Mouse (Mus musculus) lung, adult 2 months (tissue): ENCODE data around the gene B3gat3. TPM values are rescaled to one million over a fixed set of nuclear protein-coding genes. Genes with fewer than 3 reads are reported as not detected.

ENCODE experiments used
- DNase-seq: peaks from one replicate; pipeline ENCODE4 v3.0.0; 2022
- H3K4me1 ChIP-seq: fragments of 200-500 bp; 2 replicates; pipeline ENCODE4 v1.6.1; 2011; ENCODE audit warnings: low read length; ENCODE audit not compliant: control insufficient read depth, insufficient read depth
- H3K4me3 ChIP-seq: fragments of 200-500 bp; replicated peaks from 2 replicates; pipeline ENCODE3; 2011; ENCODE audit warnings: low read depth, mild to moderate bottlenecking, control low read depth, low read length; ENCODE audit errors: extremely low read depth
- CTCF ChIP-seq: fragments of 200-500 bp; IDR thresholded peaks from 2 replicates; pipeline ENCODE4 v1.5.1; 2011; ENCODE audit warnings: mild to moderate bottlenecking, low read length, control low read depth; ENCODE audit not compliant: insufficient read depth
- POLR2A ChIP-seq: fragments of 200-500 bp; IDR thresholded peaks from 2 replicates; pipeline ENCODE4 v1.6.1; 2011; ENCODE audit warnings: low read depth, mild to moderate bottlenecking, control low read depth, low read length, borderline replicate concordance; ENCODE audit errors: extremely low read depth
- WGBS: fragments of 180-500 bp; shearing (Covaris S2); methylation state at CpG from one replicate; pipeline ENCODE4 v1.1.7; 2018; 5-methylcytosine and 5-hydroxymethylcytosine counted together
- polyA plus RNA-seq: library from polyadenylated mRNA; depleted of rRNA; stranded (reverse); fragments of >200 nt; gene quantifications from 2 replicates; pipeline ENCODE4 v1.2.3, GENCODE M21; 2012

The B3gat3 gene
- polyA plus RNA-seq, 1 experiment, result 92.3 TPM

DNA sequence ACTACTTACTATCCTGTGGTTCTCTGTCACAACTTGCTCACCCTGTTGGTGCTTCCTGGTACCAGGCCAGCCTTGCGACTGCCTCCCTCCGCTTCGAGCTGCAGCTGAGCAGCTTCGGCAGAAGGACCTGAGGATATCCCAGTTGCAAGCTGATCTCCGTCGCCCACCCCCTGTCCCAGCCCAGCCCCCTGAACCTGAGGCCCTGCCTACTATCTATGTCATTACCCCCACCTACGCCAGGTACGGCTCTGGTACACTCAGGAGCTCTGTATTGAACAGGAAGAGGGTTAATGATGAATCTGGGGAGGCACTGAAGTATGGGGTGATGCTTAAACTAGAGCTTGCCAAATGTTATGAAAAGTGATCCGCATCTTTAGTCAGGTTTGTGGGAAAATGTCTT is 1.6 kb downstream of the B3gat3 start:
- Histone ChIP-seq H3K4me1 (peaks cover 5% of the 10 kb centered on the region), H3K4me3 (no peak overlapping the region)
- WGBS, result 70% methylated on average over 9 of the region's 9 CpGs
- no peak for DNase-seq
- TF ChIP-seq CTCF, result no peak
- TF ChIP-seq POLR2A, result no peak

DNA sequence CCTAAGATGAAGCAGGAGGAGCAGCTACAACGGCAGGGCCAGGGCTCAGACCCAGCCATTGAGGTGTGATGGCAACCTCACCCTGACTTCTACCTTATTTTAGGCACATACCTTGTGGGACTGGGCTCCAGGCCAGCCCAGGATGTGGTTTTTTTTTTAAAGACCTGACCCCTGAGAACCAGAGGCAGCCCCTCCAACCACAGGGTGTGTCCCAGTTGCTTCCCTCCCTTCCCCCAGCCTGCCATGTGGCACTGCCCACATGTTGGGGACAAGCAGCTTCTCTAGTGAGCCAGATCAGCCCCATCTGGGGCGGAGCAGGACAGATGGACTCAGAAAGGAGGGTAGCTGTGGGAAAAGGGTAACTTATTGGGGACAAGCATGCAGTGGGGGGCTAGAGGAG is 6.6 kb downstream of the B3gat3 start:
- no peak for TF ChIP-seq POLR2A
- no peak for TF ChIP-seq CTCF
- Histone ChIP-seq H3K4me3 (no peak overlapping the region), H3K4me1 (peaks cover 9% of the 10 kb centered on the region)
- 80% methylated on average over 2 of the region's 2 CpGs for whole genome bisulfite sequencing
- DNase-seq, result no peak

DNA sequence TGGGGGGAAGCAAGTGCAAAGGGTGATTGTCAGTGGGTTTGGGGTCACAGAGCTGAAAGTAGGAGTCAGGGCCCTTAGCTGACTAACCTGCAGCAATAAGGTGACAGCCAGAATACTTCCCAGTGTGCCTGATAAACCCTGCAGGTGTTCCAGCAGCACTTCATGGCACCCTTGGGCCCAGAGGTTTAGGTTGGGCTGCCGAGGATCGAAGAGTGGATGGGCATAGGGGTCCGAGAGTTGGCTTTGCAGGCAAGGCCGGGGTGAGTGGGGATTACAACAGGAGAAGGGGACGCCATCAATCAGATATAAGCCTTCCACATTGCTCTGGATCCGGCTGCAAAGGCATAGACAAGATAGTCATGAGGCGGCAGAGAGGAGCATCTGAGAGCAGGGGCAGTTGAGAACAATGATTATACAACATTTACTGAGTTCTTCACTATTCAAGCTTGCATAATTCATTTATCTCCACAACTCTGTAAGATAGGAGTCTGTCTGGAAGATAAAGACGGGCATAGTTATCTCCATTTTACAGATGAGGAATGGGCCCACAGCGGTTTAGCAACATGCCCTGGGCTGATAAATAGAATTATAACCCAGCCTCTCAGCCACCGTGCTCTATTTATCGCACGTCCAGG is 7.8 kb downstream of the B3gat3 start:
- DNase-seq, result no peak
- peaks cover 9% of the 10 kb centered on the region for H3K4me1 ChIP-seq
- no peak for TF ChIP-seq CTCF
- no peak for TF ChIP-seq POLR2A
- 89% methylated on average over 12 of the region's 12 CpGs for WGBS
- H3K4me3 ChIP-seq, result no peak overlapping the region

DNA sequence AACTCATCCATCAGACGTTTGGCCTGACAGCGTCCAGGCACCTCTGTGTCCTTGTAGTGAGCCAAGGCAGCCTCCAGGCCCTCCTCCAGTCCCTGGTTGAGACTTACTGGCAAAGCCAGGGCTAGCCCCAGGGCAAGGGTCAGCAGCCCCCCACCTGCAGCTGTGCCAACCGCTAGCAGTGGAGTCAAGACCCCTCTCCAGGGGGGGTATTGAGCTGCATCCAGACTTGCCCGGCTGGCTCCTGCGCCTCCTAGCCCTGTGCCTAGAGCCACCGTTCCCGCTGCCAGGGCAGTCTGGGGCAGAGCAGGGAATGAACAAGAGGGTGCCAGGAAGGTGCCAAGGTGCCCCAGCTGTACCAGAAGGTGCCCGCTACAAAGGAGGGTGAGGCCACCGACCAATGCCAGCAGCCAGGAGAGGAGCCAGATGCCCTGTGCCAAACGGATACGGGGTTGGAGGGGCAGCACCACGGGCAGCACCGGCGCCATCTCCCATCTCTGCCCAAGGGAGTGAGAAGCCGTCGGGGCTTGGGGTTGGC is 8.6 kb downstream of the B3gat3 start:
- DNase-seq, result no peak
- Histone ChIP-seq H3K4me3 (peak overlapping the region; percentile 68), H3K4me1 (peaks cover 9% of the 10 kb centered on the region)
- TF ChIP-seq CTCF (no peak), POLR2A (no peak)
- WGBS, result 26% methylated on average over 16 of the region's 16 CpGs

- peak; percentile 92 for DNase-seq
- WGBS, result 1% methylated on average over 73 of the region's 74 CpGs
- no peak for TF ChIP-seq CTCF
- 0 out of 2 replicates have a peak, but pooled peaks have one; percentile 37 for TF ChIP-seq POLR2A
- peak within 1 kb of the TSS; percentile 68 for H3K4me3 ChIP-seq
- H3K4me1 ChIP-seq, result peaks cover 9% of the 10 kb centered on the region
Measured at GRCm38 (mm10) chr19:8929224-8930088, 9.3 kb downstream of the B3gat3 start, which contains the start of the genes Rom1 and Eml3. Gene Rom1, minus strand, starts transcription at chr19:8929356. Gene Eml3, plus strand, starts transcription at chr19:8929552.

DNA sequence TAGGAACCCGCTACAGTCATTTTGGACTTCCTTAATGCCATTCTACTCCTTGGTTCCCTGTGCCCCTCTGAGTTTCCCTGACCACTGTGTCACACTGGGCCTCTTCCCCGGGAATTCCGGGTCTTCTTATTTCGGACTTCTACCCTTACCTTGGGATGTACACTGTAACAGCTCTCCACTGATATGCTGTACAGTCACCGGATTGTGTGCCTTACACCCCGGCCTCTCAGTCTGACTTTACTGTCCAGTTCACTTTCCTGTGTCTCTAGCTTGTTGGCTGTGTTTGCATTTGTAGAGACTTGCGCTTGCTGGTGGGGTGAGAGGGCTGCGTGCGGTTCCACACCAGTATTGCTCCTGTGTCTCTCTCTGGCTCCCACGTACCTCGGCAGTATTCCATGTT is 9.9 kb downstream of the B3gat3 start:
- no peak for DNase-seq

DNA sequence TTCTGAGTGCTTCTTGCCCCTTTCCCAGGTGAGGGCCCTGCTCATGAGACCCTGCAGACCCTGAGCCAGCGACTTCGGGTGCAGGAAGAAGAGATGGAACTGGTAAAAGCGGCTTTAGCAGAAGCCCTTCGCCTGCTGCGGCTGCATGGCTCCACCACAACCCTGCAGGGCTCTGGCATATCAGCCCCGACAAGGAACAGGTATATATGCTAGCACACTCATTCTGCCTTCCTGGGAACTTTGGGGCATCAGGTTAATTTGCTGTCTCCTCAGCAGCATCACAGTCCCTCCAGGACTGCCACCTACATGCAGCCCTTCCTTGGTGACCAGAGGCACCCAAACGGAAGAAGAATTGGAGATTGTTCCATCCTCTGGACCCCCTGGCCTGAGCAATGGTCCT is 10.6 kb downstream of the B3gat3 start:
- 75% methylated on average over 7 of the region's 7 CpGs for whole genome bisulfite sequencing
- H3K4me1 ChIP-seq, result peaks cover 9% of the 10 kb centered on the region
- no peak for TF ChIP-seq CTCF
- no peak for TF ChIP-seq POLR2A
- H3K4me3 ChIP-seq, result peak overlapping the region; percentile 68
- DNase-seq, result no peak

More for the DNA sequence above, 9.9 kb downstream of the B3gat3 start:
- H3K4me1 ChIP-seq, result peaks cover 9% of the 10 kb centered on the region
- WGBS, result 4% methylated on average over 11 of the region's 11 CpGs
- TF ChIP-seq CTCF (no peak), POLR2A (no peak)
- peak overlapping the region; percentile 68 for H3K4me3 ChIP-seq

- TF ChIP-seq POLR2A, result no peak
- no peak for TF ChIP-seq CTCF
- H3K4me3 ChIP-seq, result no peak overlapping the region
- WGBS, result 85% methylated on average over 2 of the region's 2 CpGs
- no peak for DNase-seq
- H3K4me1 ChIP-seq, result peaks cover 6% of the 10 kb centered on the region
Measured at GRCm38 (mm10) chr19:8936736-8937135, 16.6 kb downstream of the B3gat3 start.

GRCm38 (mm10) chr19:8940526-8941133 is 20.5 kb downstream of the B3gat3 start:
- Histone ChIP-seq H3K4me1 (peaks cover 20% of the 10 kb centered on the region), H3K4me3 (no peak overlapping the region)
- TF ChIP-seq CTCF (no peak), POLR2A (no peak)
- no peak for DNase-seq
- WGBS, result 80% methylated on average over 15 of the region's 15 CpGs

DNA sequence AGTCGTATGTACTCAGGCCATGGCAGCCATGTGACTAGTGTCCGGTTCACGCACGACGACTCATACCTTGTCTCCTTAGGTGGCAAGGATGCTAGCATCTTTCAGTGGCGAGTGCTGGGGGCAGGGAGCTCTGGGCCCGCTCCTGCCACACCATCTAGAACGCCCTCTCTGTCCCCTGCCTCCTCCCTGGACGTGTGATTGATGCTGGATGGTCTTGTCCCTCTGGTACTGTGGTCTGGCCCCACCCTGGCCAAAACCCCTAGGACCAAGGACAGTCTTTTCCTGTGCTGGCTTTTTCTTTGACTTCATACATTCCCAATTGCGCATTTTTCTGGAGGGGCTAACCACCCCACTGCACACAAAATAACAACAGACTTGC is 21.0 kb downstream of the B3gat3 start:
- WGBS, result 42% methylated on average over 10 of the region's 10 CpGs
- no peak for DNase-seq
- TF ChIP-seq POLR2A (0 out of 2 replicates have a peak, but pooled peaks have one; percentile 19), CTCF (no peak)

More for the DNA sequence above, 21.0 kb downstream of the B3gat3 start:
- Histone ChIP-seq H3K4me1 (peaks cover 20% of the 10 kb centered on the region), H3K4me3 (no peak overlapping the region)
